Mouse (Mus musculus): ENCODE measurements around the gene Ttc7b. TPM values are rescaled to one million over a fixed set of nuclear protein-coding genes. Genes with fewer than 3 reads are reported as not detected.

Ttc7b gene
- total RNA-seq, 2 experiments from 2014 or later, result 16.9 to 26.2 TPM

- no peak for ATAC-seq (ENCODE audit: poor library complexity, severe bottlenecking)
These were observed 177.1 kb downstream of the Ttc7b start for GRCm38 (mm10) chr12:100343554-100343953.

GRCm38 (mm10) chr12:100341614-100342013 is 179.0 kb downstream of the Ttc7b start:
- no peak for ATAC-seq (ENCODE audit: poor library complexity, severe bottlenecking)

- ATAC-seq (ENCODE audit: poor library complexity, severe bottlenecking), result no peak
These were observed 179.6 kb downstream of the Ttc7b start for GRCm38 (mm10) chr12:100340901-100341460.

- no peak for ATAC-seq (ENCODE audit: poor library complexity, severe bottlenecking)
These were observed 182.6 kb downstream of the Ttc7b start for GRCm38 (mm10) chr12:100338055-100338454.

- no peak for ATAC-seq (ENCODE audit: poor library complexity, severe bottlenecking)
These were observed 183.1 kb downstream of the Ttc7b start for GRCm38 (mm10) chr12:100337351-100338018.

- no peak for ATAC-seq (ENCODE audit: poor library complexity, severe bottlenecking)
These were observed 184.4 kb downstream of the Ttc7b start for GRCm38 (mm10) chr12:100336241-100336640.

GRCm38 (mm10) chr12:100331806-100332205 is 188.8 kb downstream of the Ttc7b start:
- ATAC-seq (ENCODE audit: poor library complexity, severe bottlenecking), result no peak

- no peak for ATAC-seq (ENCODE audit: poor library complexity, severe bottlenecking)
These were observed 190.4 kb downstream of the Ttc7b start for GRCm38 (mm10) chr12:100330234-100330633.

GRCm38 (mm10) chr12:100328998-100329397 is 191.6 kb downstream of the Ttc7b start:
- peak; percentile 64 for ATAC-seq (ENCODE audit: poor library complexity, severe bottlenecking)

GRCm38 (mm10) chr12:100328557-100328956 is 192.1 kb downstream of the Ttc7b start:
- peak; percentile 21 for ATAC-seq (ENCODE audit: poor library complexity, severe bottlenecking)

GRCm38 (mm10) chr12:100326732-100327131 is 193.9 kb downstream of the Ttc7b start:
- ATAC-seq (ENCODE audit: poor library complexity, severe bottlenecking), result no peak

GRCm38 (mm10) chr12:100325618-100326017 is 195.0 kb downstream of the Ttc7b start:
- ATAC-seq (ENCODE audit: poor library complexity, severe bottlenecking), result no peak

- no peak for ATAC-seq (ENCODE audit: poor library complexity, severe bottlenecking)
These were observed 195.4 kb downstream of the Ttc7b start for GRCm38 (mm10) chr12:100325212-100325611.

GRCm38 (mm10) chr12:100323641-100324040 is 197.0 kb downstream of the Ttc7b start:
- ATAC-seq (ENCODE audit: poor library complexity, severe bottlenecking), result no peak

GRCm38 (mm10) chr12:100322225-100322624 is 198.4 kb downstream of the Ttc7b start:
- no peak for ATAC-seq (ENCODE audit: poor library complexity, severe bottlenecking)

- no peak for ATAC-seq (ENCODE audit: poor library complexity, severe bottlenecking)
These were observed 199.1 kb downstream of the Ttc7b start for GRCm38 (mm10) chr12:100321545-100321944.

- peak; percentile 83 for ATAC-seq (ENCODE audit: poor library complexity, severe bottlenecking)
These were observed 200.9 kb downstream of the Ttc7b start for GRCm38 (mm10) chr12:100319746-100320145.

- ATAC-seq (ENCODE audit: poor library complexity, severe bottlenecking), result no peak
These were observed 202.7 kb downstream of the Ttc7b start for GRCm38 (mm10) chr12:100317936-100318335.

GRCm38 (mm10) chr12:100316094-100316493 is 204.5 kb downstream of the Ttc7b start:
- no peak for ATAC-seq (ENCODE audit: poor library complexity, severe bottlenecking)

- ATAC-seq (ENCODE audit: poor library complexity, severe bottlenecking), result no peak
These were observed 205.3 kb downstream of the Ttc7b start for GRCm38 (mm10) chr12:100315119-100315885.

- ATAC-seq (ENCODE audit: poor library complexity, severe bottlenecking), result no peak
These were observed 206.7 kb downstream of the Ttc7b start for GRCm38 (mm10) chr12:100313785-100314375.

All from megakaryocyte, adult 5-6 weeks (primary cell).